Mouse (Mus musculus) kidney, postnatal 25 days (tissue): ENCODE results near the gene Gm5868.
A peak's percentile ranks its signal among the peaks of the same experiment; 100 is the strongest.
"Not testable (repeated sequence)": the region's sequence is repeated elsewhere in the genome, so short reads cannot be mapped to it uniquely, and the experiment has no call there.

Experiments
- DNase-seq, 2 experiments: peaks; one replicate each; pipeline ENCODE4 v3.0.0; 2021; ENCODE audit warnings: mixed read lengths in 2 of 2

The Gm5868 gene

GRCm38 (mm10) chr5:72587192-72587681 lies at the start of gene Gm5868:
Gm5868 (minus strand) TSS chr5:72587551.
- DNase-seq, result no peak

- DNase-seq, result no peak
Observed at GRCm38 (mm10) chr5:72636576-72636975, 49.2 kb upstream of the Gm5868 start.

GRCm38 (mm10) chr5:72636122-72636521 lies 48.8 kb upstream of the Gm5868 start:
- DNase-seq, result no peak

- no peak for DNase-seq
Observed at GRCm38 (mm10) chr5:72634791-72635271, 47.5 kb upstream of the Gm5868 start.

- DNase-seq, result no peak
Observed at GRCm38 (mm10) chr5:72630026-72630425, 42.7 kb upstream of the Gm5868 start.

- no peak for DNase-seq
Observed at GRCm38 (mm10) chr5:72621022-72621421, 33.7 kb upstream of the Gm5868 start.

- DNase-seq, result no peak
Observed at GRCm38 (mm10) chr5:72617413-72617812, 30.1 kb upstream of the Gm5868 start.

- no peak for DNase-seq
Observed at GRCm38 (mm10) chr5:72603138-72603537, 15.8 kb upstream of the Gm5868 start.

- peak; percentile 82 to 83 for DNase-seq
Observed at GRCm38 (mm10) chr5:72601006-72601405, 13.7 kb upstream of the Gm5868 start.

- DNase-seq, result not testable (repeated sequence)
Observed at GRCm38 (mm10) chr5:72586667-72587191, 622 bp downstream of the Gm5868 start.

GRCm38 (mm10) chr5:72586122-72586521 lies 1.2 kb downstream of the Gm5868 start:
- DNase-seq, result not testable (repeated sequence)

- not testable (repeated sequence) for DNase-seq
Observed at GRCm38 (mm10) chr5:72580970-72581332, 6.4 kb downstream of the Gm5868 start, which contains the start of gene Zar1. Zar1 (minus strand) TSS chr5:72581254.

- peak in 1 of 2 experiments; percentile 37 for DNase-seq
Observed at GRCm38 (mm10) chr5:72580088-72580969, 7.0 kb downstream of the Gm5868 start.

- DNase-seq, result not testable (repeated sequence)
Observed at GRCm38 (mm10) chr5:72579599-72579998, 7.8 kb downstream of the Gm5868 start.

GRCm38 (mm10) chr5:72565621-72566020 lies 21.7 kb downstream of the Gm5868 start:
- DNase-seq, result peak; percentile 67 to 69

- not testable (repeated sequence) for DNase-seq
Observed at GRCm38 (mm10) chr5:72563183-72563582, 24.2 kb downstream of the Gm5868 start.

- DNase-seq, result no peak
Observed at GRCm38 (mm10) chr5:72560976-72561628, 26.2 kb downstream of the Gm5868 start.

- DNase-seq, result peak; percentile 99
Observed at GRCm38 (mm10) chr5:72559544-72560049, 27.8 kb downstream of the Gm5868 start, which contains the start of gene Nfxl1. Nfxl1 (minus strand) TSS chr5:72559684.

GRCm38 (mm10) chr5:72558716-72559526 lies 28.4 kb downstream of the Gm5868 start:
- DNase-seq, result no peak

- DNase-seq, result no peak
Observed at GRCm38 (mm10) chr5:72556245-72556644, 31.1 kb downstream of the Gm5868 start.

- no peak for DNase-seq
Observed at GRCm38 (mm10) chr5:72551209-72551608, 36.1 kb downstream of the Gm5868 start.
